In the genomic region with DNA sequence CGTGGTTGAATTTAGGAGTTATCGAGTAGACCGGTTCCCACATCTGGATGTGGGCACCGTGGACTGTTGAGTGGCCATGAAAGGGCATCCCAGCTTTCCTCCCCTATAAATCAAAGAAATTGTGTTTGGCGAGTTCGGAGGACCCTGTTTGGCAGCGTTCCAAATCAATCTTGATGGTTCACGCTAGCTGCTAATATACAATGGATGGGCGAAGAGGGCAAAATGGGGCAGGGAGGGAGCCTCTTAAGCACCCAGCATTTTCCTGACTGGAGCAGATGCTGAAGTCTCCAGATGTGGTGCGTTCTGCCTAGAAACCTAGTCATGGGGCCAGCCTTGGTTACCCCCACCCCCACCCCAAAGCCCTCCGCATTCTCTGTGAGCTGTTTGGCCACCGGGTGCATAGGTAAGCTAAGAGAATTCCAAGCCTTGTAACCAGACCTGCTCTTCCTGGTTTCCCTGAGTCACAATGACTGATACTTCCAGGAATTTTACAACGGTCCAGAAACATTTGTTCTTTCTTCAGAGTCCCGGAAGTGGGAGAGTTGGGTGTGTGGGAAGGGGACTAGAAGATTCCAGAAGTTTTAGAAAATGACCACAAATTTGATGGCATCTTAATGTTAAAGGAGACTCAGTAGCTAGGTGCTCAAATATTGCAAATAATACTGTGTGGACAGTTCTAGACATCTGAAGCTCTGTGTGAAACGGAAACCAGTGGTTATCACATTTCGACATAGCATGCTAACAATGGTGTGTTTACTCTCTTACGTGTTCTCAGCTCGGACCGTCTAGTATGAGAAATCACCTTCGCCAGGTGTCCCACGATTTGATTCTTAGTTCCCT, we compare ENCODE assay signal across 8 mouse cellular contexts. TPM values are rescaled to one million over a fixed set of nuclear protein-coding genes. Genes with fewer than 3 reads are reported as not detected.
DNase-seq lines count a peak whose midpoint lies in the region; ATAC-seq lines count a peak whose summit lies in the region.

No protein-coding gene starts in this region.

- H3K9me3 ChIP-seq in heart, embryonic 13.5 days, result no peaks in the 10 kb centered on the region
- no peaks in the 10 kb centered on the region for H3K9me3 ChIP-seq in hindbrain, embryonic 15.5 days
- H3K9me3 ChIP-seq in midbrain, embryonic 13.5 days, result no peaks in the 10 kb centered on the region

- ATAC-seq in heart, embryonic 13.5 days (ENCODE audit: extremely low read depth, insufficient number of reproducible peaks, low FRiP score, low TSS enrichment), result no peak
- ATAC-seq in hindbrain, embryonic 15.5 days (ENCODE audit: low FRiP score, low read depth), result no peak
- peak; percentile 21; the same call in 1 of the 2 replicates for ATAC-seq in midbrain, embryonic 13.5 days

- 12% methylated on average over 21 of the region's 21 CpGs for WGBS in heart, embryonic 13.5 days
- 4% methylated on average over 21 of the region's 21 CpGs for WGBS in hindbrain, embryonic 15.5 days
- 7% methylated on average over 21 of the region's 21 CpGs for WGBS in midbrain, embryonic 13.5 days

- no peak overlapping the region for H3K27ac ChIP-seq in heart, embryonic 13.5 days (replicated peaks)
- H3K27ac ChIP-seq in hindbrain, embryonic 15.5 days (replicated peaks), result no peak overlapping the region
- H3K27ac ChIP-seq in midbrain, embryonic 13.5 days, result no peak overlapping the region

- H3K27me3 ChIP-seq in heart, embryonic 13.5 days (replicated peaks), result peaks cover 11% of the 10 kb centered on the region
- peaks cover 2% of the 10 kb centered on the region; the same call in 1 of the 2 replicates for H3K27me3 ChIP-seq in hindbrain, embryonic 15.5 days
- H3K27me3 ChIP-seq in midbrain, embryonic 13.5 days, result peaks cover 12% of the 10 kb centered on the region; the same call in 1 of the 2 replicates

- H3K4me1 ChIP-seq in heart, embryonic 13.5 days, result peaks cover 31% of the 10 kb centered on the region
- H3K4me1 ChIP-seq in hindbrain, embryonic 15.5 days (replicated peaks), result peaks cover 15% of the 10 kb centered on the region
- peaks cover 22% of the 10 kb centered on the region for H3K4me1 ChIP-seq in midbrain, embryonic 13.5 days (replicated peaks)

- peak overlapping the region; percentile 71 for H3K4me3 ChIP-seq in heart, embryonic 13.5 days
- peak overlapping the region; percentile 48 for H3K4me3 ChIP-seq in hindbrain, embryonic 15.5 days
- peak overlapping the region; percentile 51 for H3K4me3 ChIP-seq in midbrain, embryonic 13.5 days (replicated peaks)

- peak overlapping the region; percentile 98 for H3K4me2 ChIP-seq in heart, embryonic 13.5 days
- peak overlapping the region; percentile 91 for H3K4me2 ChIP-seq in hindbrain, embryonic 15.5 days
- H3K4me2 ChIP-seq in midbrain, embryonic 13.5 days (replicated peaks), result peak overlapping the region; percentile 89

- DNase-seq in heart, adult 18-20 months, result no peak
- DNase-seq in adipocyte (ENCODE audit: low spot score), result peak; percentile 27
- DNase-seq in ovary, adult 18-20 months (ENCODE audit: low spot score), result no peak
- no peak for DNase-seq in right cerebral cortex, postnatal 36 days (ENCODE audit: low spot score in 2 of 2)
- no peak for DNase-seq in adrenal gland, postnatal 14 days

- H3K9ac ChIP-seq in heart, embryonic 13.5 days, result peak overlapping the region; percentile 82
- peak overlapping the region; percentile 52 for H3K9ac ChIP-seq in hindbrain, embryonic 15.5 days
- no peak overlapping the region for H3K9ac ChIP-seq in midbrain, embryonic 13.5 days (replicated peaks)

- no peaks in the 10 kb centered on the region for H3K36me3 ChIP-seq in heart, embryonic 13.5 days
- no peaks in the 10 kb centered on the region for H3K36me3 ChIP-seq in hindbrain, embryonic 15.5 days
- no peaks in the 10 kb centered on the region for H3K36me3 ChIP-seq in midbrain, embryonic 13.5 days

RNA-seq across cellular contexts. Expression of a gene that starts 57.0 kb away (rescaled TPM):
- polyA plus RNA-seq in heart, embryonic 13.5 days (2015; fragmentation: Nextera tagmentation; extraction: Ambion mirVana), result 2.5 and 2.7 TPM in 2 replicates
- total RNA-seq in heart, adult 18-20 months (2021), result 1 to 10 TPM; 6.7 to 9.1 TPM
- polyA plus RNA-seq in hindbrain, embryonic 15.5 days (2015; fragmentation: Nextera tagmentation; extraction: Ambion mirVana), result 6.6 and 6.8 TPM in 2 replicates
- polyA plus RNA-seq in midbrain, embryonic 13.5 days (2015; fragmentation: Nextera tagmentation; extraction: Ambion mirVana), result 3.6 TPM in 2 replicates
- total RNA-seq in adrenal gland, postnatal 14 days (2021), result 11.3 and 13.1 TPM in 2 replicates
